Mouse (Mus musculus): Measurements from ENCODE around the gene Ifngr2. TPM values are rescaled to one million over a fixed set of nuclear protein-coding genes. Genes with fewer than 3 reads are reported as not detected.
A peak's percentile ranks its signal among the peaks of the same experiment; 100 is the strongest.

Gene Ifngr2
- 138 and 146 TPM in 2 replicates for polyA plus RNA-seq (2015; fragmentation: Nextera tagmentation; extraction: Ambion mirVana)

- H3K4me1 ChIP-seq (replicated peaks; ENCODE audit: control insufficient read depth, insufficient read depth, low read length) = peaks cover 13% of the 10 kb centered on the region
- WGBS = under 1% methylated on average over 55 of the region's 74 CpGs
- peak; percentile 74 for ATAC-seq
These were observed at the start of gene Ifngr2 for GRCm38 (mm10) chr16:91546836-91547741. Gene Ifngr2 (plus strand): TSS chr16:91547072.

GRCm38 (mm10) chr16:91498041-91498440 lies 48.8 kb upstream of the Ifngr2 start:
- Histone ChIP-seq H3K36me3 (ENCODE audit: control insufficient read depth, insufficient read depth) (peaks cover 78% of the 10 kb centered on the region), H3K9me3 (ENCODE audit: control insufficient read depth) (no peaks in the 10 kb centered on the region), H3K27me3 (replicated peaks; ENCODE audit: control insufficient read depth, insufficient read depth, low read length) (no peaks in the 10 kb centered on the region), H3K9ac (ENCODE audit: low read depth, low read length) (no peak overlapping the region), H3K4me2 (replicated peaks; ENCODE audit: low read depth) (no peak overlapping the region), H3K27ac (ENCODE audit: low read depth, low read length) (no peak overlapping the region), H3K4me1 (replicated peaks; ENCODE audit: control insufficient read depth, insufficient read depth, low read length) (no peaks in the 10 kb centered on the region), H3K4me3 (ENCODE audit: low read depth, low read length) (no peak overlapping the region)
- ATAC-seq = no peak
- 60% methylated on average over 7 of the region's 7 CpGs for WGBS
- no peak for TF ChIP-seq CTCF (IDR thresholded peaks at IDR 0.05; ENCODE audit: low read depth)

More at GRCm38 (mm10) chr16:91546836-91547741, at the start of gene Ifngr2:
- Histone ChIP-seq H3K27ac (ENCODE audit: low read depth, low read length) (peak within 1 kb of the TSS; percentile 95), H3K9me3 (ENCODE audit: control insufficient read depth) (no peaks in the 10 kb centered on the region), H3K9ac (ENCODE audit: low read depth, low read length) (peak within 1 kb of the TSS; percentile 94), H3K27me3 (replicated peaks; ENCODE audit: control insufficient read depth, insufficient read depth, low read length) (no peaks in the 10 kb centered on the region), H3K36me3 (ENCODE audit: control insufficient read depth, insufficient read depth) (0 out of 2 replicates have a peak, but pooled peaks cover 4% of the 10 kb centered on the region), H3K4me2 (replicated peaks; ENCODE audit: low read depth) (peak within 1 kb of the TSS; percentile 80), H3K4me3 (ENCODE audit: low read depth, low read length) (peak within 1 kb of the TSS; percentile 96)
- no peak for TF ChIP-seq CTCF (IDR thresholded peaks at IDR 0.05; ENCODE audit: low read depth)

DNA sequence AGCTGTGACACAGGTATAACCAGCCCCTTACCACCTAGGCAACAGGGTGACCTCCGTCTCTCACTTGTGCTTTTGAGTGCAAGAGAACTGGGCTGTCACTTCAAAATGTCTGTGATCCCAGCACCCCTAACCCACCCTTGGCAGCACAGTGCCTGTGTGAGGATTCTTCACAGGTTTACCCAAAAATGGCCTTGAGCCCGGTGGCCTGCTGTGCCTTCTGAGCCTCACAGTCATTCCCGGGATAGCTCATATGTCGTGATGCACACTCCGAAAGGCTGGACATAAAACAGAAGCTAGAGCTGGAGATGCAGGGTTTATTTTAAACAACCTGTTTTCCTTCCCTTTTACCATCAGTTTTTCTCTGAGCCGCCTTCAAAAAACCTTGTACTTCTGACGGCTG lies 42.2 kb upstream of the Ifngr2 start:
- no peak overlapping the region; the same call in 1 of the 2 replicates for H3K27ac ChIP-seq (ENCODE audit: low read depth, low read length)
- no peak for TF ChIP-seq CTCF (IDR thresholded peaks at IDR 0.05; ENCODE audit: low read depth)
- no peak overlapping the region for H3K9ac ChIP-seq (ENCODE audit: low read depth, low read length)
- no peak for ATAC-seq
- H3K9me3 ChIP-seq (ENCODE audit: control insufficient read depth) = no peaks in the 10 kb centered on the region
- H3K36me3 ChIP-seq (ENCODE audit: control insufficient read depth, insufficient read depth) = peaks cover 68% of the 10 kb centered on the region
- no peaks in the 10 kb centered on the region for H3K4me1 ChIP-seq (replicated peaks; ENCODE audit: control insufficient read depth, insufficient read depth, low read length)
- no peak overlapping the region for H3K4me2 ChIP-seq (replicated peaks; ENCODE audit: low read depth)
- 90% methylated on average over 7 of the region's 7 CpGs for WGBS
- no peaks in the 10 kb centered on the region for H3K27me3 ChIP-seq (replicated peaks; ENCODE audit: control insufficient read depth, insufficient read depth, low read length)
- H3K4me3 ChIP-seq (ENCODE audit: low read depth, low read length) = no peak overlapping the region

DNA sequence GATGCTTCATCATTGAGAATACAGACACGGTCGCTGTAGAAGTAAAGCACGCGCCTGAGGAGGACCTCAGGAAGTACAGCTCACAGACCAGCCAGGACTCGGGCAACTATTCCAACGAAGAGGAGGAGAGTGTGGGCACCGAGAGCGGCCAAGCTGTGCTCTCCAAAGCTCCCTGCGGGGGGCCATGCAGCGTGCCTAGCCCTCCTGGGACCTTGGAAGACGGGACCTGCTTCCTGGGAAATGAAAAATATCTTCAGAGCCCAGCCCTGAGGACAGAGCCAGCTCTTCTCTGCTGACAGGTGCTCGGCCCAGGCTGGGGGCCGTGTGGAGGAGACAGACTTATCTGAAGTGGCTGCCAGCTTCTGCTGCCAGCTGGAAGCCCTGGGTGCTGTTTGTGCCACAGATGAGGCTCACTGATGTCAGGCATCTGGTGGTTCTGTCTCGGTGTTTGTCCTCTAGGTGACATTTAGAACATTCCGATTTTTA lies 41.7 kb upstream of the Ifngr2 start:
- no peak for TF ChIP-seq CTCF (IDR thresholded peaks at IDR 0.05; ENCODE audit: low read depth)
- Histone ChIP-seq H3K9me3 (ENCODE audit: control insufficient read depth) (no peaks in the 10 kb centered on the region), H3K36me3 (ENCODE audit: control insufficient read depth, insufficient read depth) (peaks cover 68% of the 10 kb centered on the region), H3K9ac (ENCODE audit: low read depth, low read length) (no peak overlapping the region), H3K27me3 (replicated peaks; ENCODE audit: control insufficient read depth, insufficient read depth, low read length) (no peaks in the 10 kb centered on the region), H3K4me3 (ENCODE audit: low read depth, low read length) (no peak overlapping the region), H3K4me1 (replicated peaks; ENCODE audit: control insufficient read depth, insufficient read depth, low read length) (no peaks in the 10 kb centered on the region), H3K4me2 (replicated peaks; ENCODE audit: low read depth) (no peak overlapping the region), H3K27ac (ENCODE audit: low read depth, low read length) (0 out of 2 replicates have a peak overlapping the region, but pooled peaks have one; percentile 28)
- no peak for ATAC-seq
- WGBS = 90% methylated on average over 15 of the region's 15 CpGs

DNA sequence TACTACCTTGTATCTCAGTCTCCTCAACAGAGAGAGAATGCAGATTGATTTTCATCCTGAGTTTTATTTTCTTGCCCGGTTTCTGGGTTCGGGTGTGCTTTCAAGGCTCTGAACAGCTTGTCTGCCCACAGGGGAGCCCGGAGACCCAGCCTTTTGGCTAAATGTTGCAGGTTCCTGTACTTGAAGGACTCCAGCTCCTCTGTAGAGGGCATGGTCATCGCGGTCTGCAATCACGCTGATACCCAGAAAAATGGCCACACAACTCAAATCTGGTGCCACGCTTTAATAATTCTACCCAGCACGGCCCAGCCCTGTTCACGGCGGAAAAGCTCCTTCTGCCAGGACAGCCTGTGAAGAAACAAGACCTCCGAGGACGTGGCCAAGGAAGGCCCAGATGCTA lies 40.5 kb upstream of the Ifngr2 start:
- Histone ChIP-seq H3K36me3 (ENCODE audit: control insufficient read depth, insufficient read depth) (peaks cover 56% of the 10 kb centered on the region), H3K27ac (ENCODE audit: low read depth, low read length) (no peak overlapping the region), H3K4me1 (replicated peaks; ENCODE audit: control insufficient read depth, insufficient read depth, low read length) (no peaks in the 10 kb centered on the region), H3K4me2 (replicated peaks; ENCODE audit: low read depth) (no peak overlapping the region), H3K9ac (ENCODE audit: low read depth, low read length) (no peak overlapping the region), H3K27me3 (replicated peaks; ENCODE audit: control insufficient read depth, insufficient read depth, low read length) (no peaks in the 10 kb centered on the region), H3K9me3 (ENCODE audit: control insufficient read depth) (no peaks in the 10 kb centered on the region), H3K4me3 (ENCODE audit: low read depth, low read length) (no peak overlapping the region)
- no peak for TF ChIP-seq CTCF (IDR thresholded peaks at IDR 0.05; ENCODE audit: low read depth)
- ATAC-seq = no peak
- 94% methylated on average over 12 of the region's 12 CpGs for WGBS

DNA sequence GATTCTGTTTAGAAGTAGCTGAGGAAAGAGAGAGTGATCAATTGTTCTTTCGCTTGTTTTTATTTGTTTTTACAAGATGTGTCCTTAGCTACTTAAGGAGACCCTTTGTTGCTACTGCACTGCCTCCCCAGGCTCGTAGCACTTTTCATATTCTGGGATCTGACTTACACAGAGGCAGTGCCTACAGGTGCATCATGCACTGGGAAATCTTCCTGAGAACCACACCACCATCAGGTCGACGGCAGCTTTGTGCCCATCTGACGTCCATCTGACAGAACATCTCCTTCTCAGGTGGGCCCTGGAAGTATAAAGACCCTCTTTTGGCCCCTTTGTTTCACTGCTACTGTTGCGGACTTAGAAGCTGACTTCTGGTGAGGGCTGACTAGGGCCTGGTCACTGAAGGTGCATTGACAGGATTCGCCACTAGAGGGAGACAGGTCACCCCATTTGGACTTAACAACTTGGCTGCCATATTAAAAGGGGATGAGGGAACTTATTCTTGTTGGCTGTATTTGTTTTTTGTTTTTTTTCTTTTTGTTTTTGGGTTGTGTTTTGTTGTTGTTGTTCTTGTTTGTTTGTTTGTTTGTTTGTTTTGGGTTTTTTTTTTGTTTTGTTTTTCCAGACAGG lies 34.6 kb upstream of the Ifngr2 start:
- no peak overlapping the region for H3K4me3 ChIP-seq (ENCODE audit: low read depth, low read length)
- H3K27me3 ChIP-seq (replicated peaks; ENCODE audit: control insufficient read depth, insufficient read depth, low read length) = no peaks in the 10 kb centered on the region
- WGBS = 32% methylated on average over 7 of the region's 7 CpGs
- H3K27ac ChIP-seq (ENCODE audit: low read depth, low read length) = no peak overlapping the region
- peaks cover 9% of the 10 kb centered on the region for H3K36me3 ChIP-seq (ENCODE audit: control insufficient read depth, insufficient read depth)
- H3K9ac ChIP-seq (ENCODE audit: low read depth, low read length) = no peak overlapping the region
- no peaks in the 10 kb centered on the region for H3K4me1 ChIP-seq (replicated peaks; ENCODE audit: control insufficient read depth, insufficient read depth, low read length)
- ATAC-seq = peak; percentile 44; the same call in 1 of the 2 replicates
- H3K4me2 ChIP-seq (replicated peaks; ENCODE audit: low read depth) = no peak overlapping the region
- peak; percentile 98 for TF ChIP-seq CTCF (IDR thresholded peaks at IDR 0.05; ENCODE audit: low read depth)
- H3K9me3 ChIP-seq (ENCODE audit: control insufficient read depth) = no peaks in the 10 kb centered on the region
